Mouse (Mus musculus) 416B (cell line): Measurements from ENCODE around the gene Vps33b.
"Not testable (repeated sequence)": the region's sequence is repeated elsewhere in the genome, so short reads cannot be mapped to it uniquely, and the experiment has no call there.

Experiments
- DNase-seq: peaks from one replicate; pipeline ENCODE4 v3.0.0; 2011; ENCODE audit warnings: low read depth

The Vps33b gene

GRCm38 (mm10) chr7:80319846-80320496 is 50.5 kb downstream of the Vps33b start:
- DNase-seq, result no peak

GRCm38 (mm10) chr7:80323336-80323735 is 53.9 kb downstream of the Vps33b start:
- DNase-seq, result no peak

- peak; percentile 99 for DNase-seq
Observed at GRCm38 (mm10) chr7:80324043-80324815, 54.8 kb downstream of the Vps33b start, which contains the start of gene Rccd1. Gene Rccd1 (minus strand): TSS chr7:80324454.

GRCm38 (mm10) chr7:80324816-80325119 is 55.3 kb downstream of the Vps33b start:
- not testable (repeated sequence) for DNase-seq

- no peak for DNase-seq
Observed at GRCm38 (mm10) chr7:80325292-80325868, 55.9 kb downstream of the Vps33b start.

- no peak for DNase-seq
Observed at GRCm38 (mm10) chr7:80326076-80326475, 56.6 kb downstream of the Vps33b start.

GRCm38 (mm10) chr7:80330278-80330677 is 60.8 kb downstream of the Vps33b start:
- DNase-seq, result no peak

GRCm38 (mm10) chr7:80331433-80331832 is 62.0 kb downstream of the Vps33b start:
- DNase-seq, result no peak

GRCm38 (mm10) chr7:80334848-80335247 is 65.4 kb downstream of the Vps33b start:
- no peak for DNase-seq

- DNase-seq, result no peak
Observed at GRCm38 (mm10) chr7:80336932-80337331, 67.5 kb downstream of the Vps33b start.

GRCm38 (mm10) chr7:80339371-80339770 is 69.9 kb downstream of the Vps33b start:
- DNase-seq, result peak; percentile 33

- DNase-seq, result peak; percentile 98
Observed at GRCm38 (mm10) chr7:80339793-80340628, 70.6 kb downstream of the Vps33b start.

- peak; percentile 88 for DNase-seq
Observed at GRCm38 (mm10) chr7:80340793-80341192, 71.3 kb downstream of the Vps33b start, which contains the start of gene Unc45a. Gene Unc45a (minus strand): TSS chr7:80341005.
